Mouse (Mus musculus): Measurements from ENCODE around the gene Scfd2. TPM values are rescaled to one million over a fixed set of nuclear protein-coding genes. Genes with fewer than 3 reads are reported as not detected.

Gene Scfd2
- polyA plus RNA-seq, 1 experiment, result 14.9 TPM

- no peaks in the 10 kb centered on the region for H3K27me3 ChIP-seq (ENCODE audit: control insufficient read depth, insufficient read depth, low read length)
- no peaks in the 10 kb centered on the region for H3K36me3 ChIP-seq (ENCODE audit: control insufficient read depth, insufficient read depth, low read length)
- peaks cover 3% of the 10 kb centered on the region; the same call in 1 of the 2 replicates for H3K4me1 ChIP-seq (ENCODE audit: control insufficient read depth, insufficient read depth, low read length)
- no peak overlapping the region for H3K4me3 ChIP-seq (ENCODE audit: control insufficient read depth, low read depth, low read length)
- TF ChIP-seq POLR2A (IDR thresholded peaks at IDR 0.05; ENCODE audit: control insufficient read depth, low read depth, low read length) (no peak), CTCF (IDR thresholded peaks at IDR 0.05; ENCODE audit: control insufficient read depth, insufficient read depth, insufficient replicate concordance, low read depth, low read length) (no peak)
- H3K27ac ChIP-seq (ENCODE audit: control insufficient read depth, insufficient read depth, low read depth, low read length), result no peak overlapping the region
Observed at GRCm38 (mm10) chr5:74300931-74301330, 230.6 kb downstream of the Scfd2 start.

DNA sequence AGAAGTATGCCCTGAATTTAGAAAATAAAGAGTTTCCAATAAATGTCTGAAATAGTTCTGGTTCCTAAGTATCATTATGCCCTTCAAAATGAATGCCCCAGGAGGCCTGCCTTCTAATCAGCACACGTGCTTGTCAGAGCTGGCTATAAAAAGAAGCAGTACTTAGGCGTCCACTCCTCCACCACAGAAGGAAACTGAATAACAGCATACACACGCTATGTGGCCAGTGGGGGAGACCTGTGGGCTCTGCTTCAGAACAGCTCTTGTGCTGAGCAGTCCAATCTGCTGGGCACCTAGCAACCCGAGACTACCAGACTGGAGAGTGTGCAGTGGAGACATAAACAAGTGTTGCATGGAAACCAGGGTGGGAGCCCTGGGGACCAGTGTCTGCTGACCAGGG, 231.4 kb downstream of the Scfd2 start:
- H3K4me1 ChIP-seq (ENCODE audit: control insufficient read depth, insufficient read depth, low read length), result peaks cover 3% of the 10 kb centered on the region; the same call in 1 of the 2 replicates
- no peak overlapping the region for H3K4me3 ChIP-seq (ENCODE audit: control insufficient read depth, low read depth, low read length)
- H3K36me3 ChIP-seq (ENCODE audit: control insufficient read depth, insufficient read depth, low read length), result no peaks in the 10 kb centered on the region
- no peak for TF ChIP-seq CTCF (IDR thresholded peaks at IDR 0.05; ENCODE audit: control insufficient read depth, insufficient read depth, insufficient replicate concordance, low read depth, low read length)
- TF ChIP-seq POLR2A (IDR thresholded peaks at IDR 0.05; ENCODE audit: control insufficient read depth, low read depth, low read length), result no peak
- H3K27me3 ChIP-seq (ENCODE audit: control insufficient read depth, insufficient read depth, low read length), result no peaks in the 10 kb centered on the region
- peak overlapping the region; percentile 41; the same call in 1 of the 2 replicates for H3K27ac ChIP-seq (ENCODE audit: control insufficient read depth, insufficient read depth, low read depth, low read length)

- peaks cover 3% of the 10 kb centered on the region; the same call in 1 of the 2 replicates for H3K4me1 ChIP-seq (ENCODE audit: control insufficient read depth, insufficient read depth, low read length)
- peak; percentile 26; the same call in 1 of the 2 replicates for TF ChIP-seq CTCF (IDR thresholded peaks at IDR 0.05; ENCODE audit: control insufficient read depth, insufficient read depth, insufficient replicate concordance, low read depth, low read length)
- no peak for TF ChIP-seq POLR2A (IDR thresholded peaks at IDR 0.05; ENCODE audit: control insufficient read depth, low read depth, low read length)
- H3K27me3 ChIP-seq (ENCODE audit: control insufficient read depth, insufficient read depth, low read length), result no peaks in the 10 kb centered on the region
- H3K4me3 ChIP-seq (ENCODE audit: control insufficient read depth, low read depth, low read length), result no peak overlapping the region
- no peaks in the 10 kb centered on the region for H3K36me3 ChIP-seq (ENCODE audit: control insufficient read depth, insufficient read depth, low read length)
- no peak overlapping the region for H3K27ac ChIP-seq (ENCODE audit: control insufficient read depth, insufficient read depth, low read depth, low read length)
Observed at GRCm38 (mm10) chr5:74297113-74297512, 234.4 kb downstream of the Scfd2 start.

- no peaks in the 10 kb centered on the region for H3K36me3 ChIP-seq (ENCODE audit: control insufficient read depth, insufficient read depth, low read length)
- no peaks in the 10 kb centered on the region for H3K27me3 ChIP-seq (ENCODE audit: control insufficient read depth, insufficient read depth, low read length)
- no peak overlapping the region for H3K4me3 ChIP-seq (ENCODE audit: control insufficient read depth, low read depth, low read length)
- TF ChIP-seq POLR2A (IDR thresholded peaks at IDR 0.05; ENCODE audit: control insufficient read depth, low read depth, low read length) (no peak), CTCF (IDR thresholded peaks at IDR 0.05; ENCODE audit: control insufficient read depth, insufficient read depth, insufficient replicate concordance, low read depth, low read length) (no peak)
- no peak overlapping the region for H3K27ac ChIP-seq (ENCODE audit: control insufficient read depth, insufficient read depth, low read depth, low read length)
- H3K4me1 ChIP-seq (ENCODE audit: control insufficient read depth, insufficient read depth, low read length), result no peaks in the 10 kb centered on the region
Observed at GRCm38 (mm10) chr5:74296096-74296495, 235.5 kb downstream of the Scfd2 start.

DNA sequence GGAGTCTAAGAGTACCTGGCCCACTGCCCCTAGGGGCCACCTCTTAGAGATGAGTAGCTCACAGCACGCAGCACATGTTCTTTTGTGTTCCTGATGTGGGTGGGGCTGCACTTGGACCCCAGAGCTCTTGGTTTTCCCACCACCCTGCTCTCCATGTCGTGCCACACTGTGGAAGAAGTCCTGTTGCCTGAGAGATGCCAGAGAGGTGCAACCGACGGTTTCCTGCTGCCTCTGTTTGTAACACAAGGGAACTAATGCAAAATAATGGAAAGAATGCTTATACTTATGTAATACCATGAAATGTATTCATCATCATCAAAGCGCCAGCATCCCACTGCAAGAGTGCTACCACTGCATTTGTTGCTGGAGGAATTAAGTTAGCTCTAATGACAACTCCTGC, 238.0 kb downstream of the Scfd2 start:
- no peak overlapping the region for H3K4me3 ChIP-seq (ENCODE audit: control insufficient read depth, low read depth, low read length)
- H3K27ac ChIP-seq (ENCODE audit: control insufficient read depth, insufficient read depth, low read depth, low read length), result no peak overlapping the region
- H3K36me3 ChIP-seq (ENCODE audit: control insufficient read depth, insufficient read depth, low read length), result no peaks in the 10 kb centered on the region
- no peaks in the 10 kb centered on the region for H3K27me3 ChIP-seq (ENCODE audit: control insufficient read depth, insufficient read depth, low read length)
- TF ChIP-seq CTCF (IDR thresholded peaks at IDR 0.05; ENCODE audit: control insufficient read depth, insufficient read depth, insufficient replicate concordance, low read depth, low read length), result no peak
- no peak for TF ChIP-seq POLR2A (IDR thresholded peaks at IDR 0.05; ENCODE audit: control insufficient read depth, low read depth, low read length)
- no peaks in the 10 kb centered on the region for H3K4me1 ChIP-seq (ENCODE audit: control insufficient read depth, insufficient read depth, low read length)

- Histone ChIP-seq H3K4me1 (ENCODE audit: control insufficient read depth, insufficient read depth, low read length) (no peaks in the 10 kb centered on the region), H3K36me3 (ENCODE audit: control insufficient read depth, insufficient read depth, low read length) (no peaks in the 10 kb centered on the region), H3K4me3 (ENCODE audit: control insufficient read depth, low read depth, low read length) (no peak overlapping the region), H3K27ac (ENCODE audit: control insufficient read depth, insufficient read depth, low read depth, low read length) (no peak overlapping the region), H3K27me3 (ENCODE audit: control insufficient read depth, insufficient read depth, low read length) (no peaks in the 10 kb centered on the region)
- no peak for TF ChIP-seq CTCF (IDR thresholded peaks at IDR 0.05; ENCODE audit: control insufficient read depth, insufficient read depth, insufficient replicate concordance, low read depth, low read length)
- no peak for TF ChIP-seq POLR2A (IDR thresholded peaks at IDR 0.05; ENCODE audit: control insufficient read depth, low read depth, low read length)
Observed at GRCm38 (mm10) chr5:74292050-74292449, 239.5 kb downstream of the Scfd2 start.

DNA sequence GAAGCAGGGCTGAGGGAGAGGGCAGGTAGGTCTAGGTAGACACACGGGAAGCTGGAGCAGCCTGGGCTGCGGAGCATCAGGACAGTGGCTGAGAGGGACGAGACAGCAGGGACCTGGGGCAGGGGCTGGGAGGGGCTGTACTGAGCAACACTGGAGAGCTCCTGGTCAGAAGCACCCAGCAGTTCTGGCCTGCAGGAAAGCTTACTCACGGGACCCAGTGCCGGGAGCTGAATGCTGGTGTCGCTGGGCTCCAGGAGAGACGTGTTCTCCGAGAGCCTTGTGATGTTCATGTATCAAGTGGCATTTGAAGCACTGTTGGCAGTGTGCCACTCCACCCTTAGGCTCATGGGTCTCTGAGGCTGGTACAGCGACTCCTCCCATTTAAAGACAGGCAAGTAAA, 240.0 kb downstream of the Scfd2 start:
- Histone ChIP-seq H3K4me3 (ENCODE audit: control insufficient read depth, low read depth, low read length) (no peak overlapping the region), H3K27ac (ENCODE audit: control insufficient read depth, insufficient read depth, low read depth, low read length) (no peak overlapping the region)
- TF ChIP-seq CTCF (IDR thresholded peaks at IDR 0.05; ENCODE audit: control insufficient read depth, insufficient read depth, insufficient replicate concordance, low read depth, low read length), result no peak
- TF ChIP-seq POLR2A (IDR thresholded peaks at IDR 0.05; ENCODE audit: control insufficient read depth, low read depth, low read length), result no peak

GRCm38 (mm10) chr5:74289957-74290356, 241.6 kb downstream of the Scfd2 start:
- no peaks in the 10 kb centered on the region for H3K27me3 ChIP-seq (ENCODE audit: control insufficient read depth, insufficient read depth, low read length)
- H3K27ac ChIP-seq (ENCODE audit: control insufficient read depth, insufficient read depth, low read depth, low read length), result no peak overlapping the region
- no peaks in the 10 kb centered on the region for H3K4me1 ChIP-seq (ENCODE audit: control insufficient read depth, insufficient read depth, low read length)
- TF ChIP-seq POLR2A (IDR thresholded peaks at IDR 0.05; ENCODE audit: control insufficient read depth, low read depth, low read length) (no peak), CTCF (IDR thresholded peaks at IDR 0.05; ENCODE audit: control insufficient read depth, insufficient read depth, insufficient replicate concordance, low read depth, low read length) (no peak)
- no peaks in the 10 kb centered on the region for H3K36me3 ChIP-seq (ENCODE audit: control insufficient read depth, insufficient read depth, low read length)
- H3K4me3 ChIP-seq (ENCODE audit: control insufficient read depth, low read depth, low read length), result no peak overlapping the region

More for the DNA sequence above, 240.0 kb downstream of the Scfd2 start:
- H3K36me3 ChIP-seq (ENCODE audit: control insufficient read depth, insufficient read depth, low read length), result no peaks in the 10 kb centered on the region
- H3K4me1 ChIP-seq (ENCODE audit: control insufficient read depth, insufficient read depth, low read length), result no peaks in the 10 kb centered on the region
- no peaks in the 10 kb centered on the region for H3K27me3 ChIP-seq (ENCODE audit: control insufficient read depth, insufficient read depth, low read length)

Measured in testis, adult 2 months (tissue).